ENCODE assay signal across 34 mouse cellular contexts in genomic region chr1:142403602-142404001, GRCm38 (mm10).
"Had no signal": no experiment of that assay in that cellular context is flagged by ENCODE, and none has a peak within 500 bp of the region (broad histone marks: within the 10 kb centered on the region; RNA-seq: fewer than 3 reads in every experiment).

No protein-coding gene starts in this region.

- H3K27ac ChIP-seq: heart, embryonic 10.5 days; heart, embryonic 13.5 days; heart, embryonic 15.5 days; hindbrain, embryonic 10.5 days; hindbrain, embryonic 12.5 days; hindbrain, embryonic 13.5 days; hindbrain, embryonic 14.5 days; hindbrain, embryonic 15.5 days; hindbrain, postnatal 0 days; intestine, embryonic 15.5 days; kidney, embryonic 15.5 days; kidney, postnatal 0 days; layer of hippocampus, adult 2 months; left cerebral cortex, adult 2 months had no signal

- H3K4me2 ChIP-seq: heart, embryonic 11.5 days; heart, embryonic 13.5 days; heart, embryonic 15.5 days; hindbrain, embryonic 12.5 days; hindbrain, embryonic 13.5 days; hindbrain, embryonic 14.5 days; hindbrain, embryonic 15.5 days; intestine, embryonic 15.5 days; kidney, embryonic 15.5 days had no signal

- DNase-seq: heart, postnatal 10 days; heart, postnatal 14 days; heart, postnatal 36 days; heart, postnatal 4 days; kidney, adult 11 months; kidney, adult 18-20 months; kidney, adult 2 months; kidney, adult 8-10 months; kidney, adult 9 months; kidney, postnatal 10 days; kidney, postnatal 14 days; kidney, postnatal 36 days; kidney, postnatal 4 days; layer of hippocampus, adult 9-11 months; layer of hippocampus, postnatal 36 days had no signal

- H3K4me3 ChIP-seq: heart, embryonic 10.5 days; heart, embryonic 13.5 days; heart, embryonic 15.5 days; hindbrain, embryonic 10.5 days; hindbrain, embryonic 12.5 days; hindbrain, embryonic 13.5 days; hindbrain, embryonic 15.5 days; intestine, embryonic 15.5 days; kidney, embryonic 15.5 days; layer of hippocampus, adult 2 months; left cerebral cortex, adult 2 months had no signal

- H3K4me1 ChIP-seq: heart, embryonic 10.5 days; heart, embryonic 13.5 days; heart, embryonic 15.5 days; hindbrain, embryonic 10.5 days; hindbrain, embryonic 12.5 days; hindbrain, embryonic 13.5 days; hindbrain, embryonic 15.5 days; intestine, embryonic 15.5 days; kidney, embryonic 15.5 days had no signal

- H3K9ac ChIP-seq: heart, embryonic 13.5 days; heart, embryonic 15.5 days; hindbrain, embryonic 12.5 days; hindbrain, embryonic 13.5 days; hindbrain, embryonic 14.5 days; hindbrain, embryonic 15.5 days; intestine, embryonic 15.5 days; kidney, embryonic 15.5 days had no signal

- ATAC-seq: hindbrain, embryonic 16.5 days; hindbrain, postnatal 0 days; inflammation-experienced regulatory T-cells, adult 6 months; intestine, embryonic 15.5 days; intestine, embryonic 16.5 days; intestine, postnatal 0 days had no signal

- H3K36me3 ChIP-seq: heart, embryonic 10.5 days; heart, embryonic 13.5 days; heart, embryonic 15.5 days; hindbrain, embryonic 10.5 days; hindbrain, embryonic 12.5 days; hindbrain, embryonic 13.5 days; hindbrain, embryonic 15.5 days; intestine, embryonic 15.5 days; kidney, embryonic 15.5 days had no signal

- H3K9me3 ChIP-seq: heart, embryonic 10.5 days; heart, embryonic 15.5 days; hindbrain, embryonic 10.5 days; hindbrain, embryonic 12.5 days; hindbrain, embryonic 13.5 days; hindbrain, embryonic 15.5 days; intestine, embryonic 15.5 days; kidney, embryonic 15.5 days had no signal

- H3K27me3 ChIP-seq: heart, embryonic 13.5 days; heart, embryonic 15.5 days; hindbrain, embryonic 12.5 days; hindbrain, embryonic 13.5 days; hindbrain, embryonic 15.5 days; intestine, embryonic 15.5 days; kidney, embryonic 15.5 days had no signal
